Mouse (Mus musculus): ENCODE results near the gene Rnpep.
"Not testable (repeated sequence)": the region's sequence is repeated elsewhere in the genome, so short reads cannot be mapped to it uniquely, and the experiment has no call there.

Gene Rnpep

GRCm38 (mm10) chr1:135258380-135259127, 25.3 kb downstream of the Rnpep start, which contains the start of gene Elf3:
Gene Elf3, minus strand, starts transcription at chr1:135258568.
- peak; percentile 80 for DNase-seq (ENCODE audit: low spot score)

- DNase-seq (ENCODE audit: low spot score), result no peak
These were observed 27.6 kb downstream of the Rnpep start for GRCm38 (mm10) chr1:135256299-135256698.

GRCm38 (mm10) chr1:135252854-135253253, 31.0 kb downstream of the Rnpep start:
- DNase-seq (ENCODE audit: low spot score), result peak; percentile 39

GRCm38 (mm10) chr1:135251405-135251804, 32.5 kb downstream of the Rnpep start:
- DNase-seq (ENCODE audit: low spot score), result peak; percentile 20

GRCm38 (mm10) chr1:135250706-135251105, 33.2 kb downstream of the Rnpep start:
- DNase-seq (ENCODE audit: low spot score), result no peak

GRCm38 (mm10) chr1:135248434-135248850, 35.4 kb downstream of the Rnpep start:
- peak; percentile 34 for DNase-seq (ENCODE audit: low spot score)

- no peak for DNase-seq (ENCODE audit: low spot score)
These were observed 39.9 kb downstream of the Rnpep start for GRCm38 (mm10) chr1:135244014-135244413.

GRCm38 (mm10) chr1:135240206-135240605, 43.7 kb downstream of the Rnpep start:
- DNase-seq (ENCODE audit: low spot score), result not testable (repeated sequence)

- no peak for DNase-seq (ENCODE audit: low spot score)
These were observed 46.6 kb downstream of the Rnpep start for GRCm38 (mm10) chr1:135237131-135237851.

- no peak for DNase-seq (ENCODE audit: low spot score)
These were observed 49.1 kb downstream of the Rnpep start for GRCm38 (mm10) chr1:135234771-135235170.

GRCm38 (mm10) chr1:135233961-135234360, 49.9 kb downstream of the Rnpep start:
- DNase-seq (ENCODE audit: low spot score), result no peak

GRCm38 (mm10) chr1:135231878-135232277, 52.0 kb downstream of the Rnpep start:
- DNase-seq (ENCODE audit: low spot score), result not testable (repeated sequence)

GRCm38 (mm10) chr1:135227339-135227950, 56.4 kb downstream of the Rnpep start:
- no peak for DNase-seq (ENCODE audit: low spot score)

- DNase-seq (ENCODE audit: low spot score), result no peak
These were observed 58.8 kb downstream of the Rnpep start for GRCm38 (mm10) chr1:135224981-135225604.

GRCm38 (mm10) chr1:135224147-135224546, 59.7 kb downstream of the Rnpep start:
- no peak for DNase-seq (ENCODE audit: low spot score)

- no peak for DNase-seq (ENCODE audit: low spot score)
These were observed 66.2 kb downstream of the Rnpep start for GRCm38 (mm10) chr1:135217607-135218233.

- DNase-seq (ENCODE audit: low spot score), result no peak
These were observed 69.9 kb downstream of the Rnpep start for GRCm38 (mm10) chr1:135213772-135214640.
